Mouse (Mus musculus) liver, adult 2 months (tissue): ENCODE results near the gene Msh3.

ENCODE experiments used
- CTCF ChIP-seq: fragments of 200-500 bp; IDR thresholded peaks from 2 replicates; pipeline ENCODE4 v1.5.1; 2011; ENCODE audit warnings: low read depth, low read length, control low read depth
- POLR2A ChIP-seq: fragments of 200-500 bp; IDR thresholded peaks from 2 replicates; pipeline ENCODE4 v1.6.1; 2011; ENCODE audit warnings: low read length, control low read depth; ENCODE audit not compliant: insufficient read depth; ENCODE audit errors: extremely low read depth

- TF ChIP-seq CTCF (no peak), POLR2A (no peak)
Measured at GRCm38 (mm10) chr13:92337773-92338462, 16.9 kb downstream of the Msh3 start.
